Mouse (Mus musculus) heart, adult 8-10 months (tissue): ENCODE measurements around the gene Mob3a. TPM values are rescaled to one million over a fixed set of nuclear protein-coding genes. Genes with fewer than 3 reads are reported as not detected.
"Not testable (repeated sequence)": the region's sequence is repeated elsewhere in the genome, so short reads cannot be mapped to it uniquely, and the experiment has no call there.

Experiments used
- DNase-seq: peaks from one replicate; pipeline ENCODE4 v3.0.0; 2022; ENCODE audit warnings: low spot score
- total RNA-seq, 4 experiments: library from RNA; stranded (reverse); gene quantifications; 2 replicates each; pipeline ENCODE4 v1.2.4; 2022

The Mob3a gene
- total RNA-seq, 4 experiments from 2014 or later: 3.8 to 6.0 (median 5.4) TPM

GRCm38 (mm10) chr10:80663485-80664196, 38.1 kb downstream of the Mob3a start:
- DNase-seq: no peak

GRCm38 (mm10) chr10:80661149-80661548, 40.6 kb downstream of the Mob3a start:
- DNase-seq: no peak

GRCm38 (mm10) chr10:80659213-80659612, 42.6 kb downstream of the Mob3a start:
- peak; percentile 75 for DNase-seq

- DNase-seq: no peak
Observed at GRCm38 (mm10) chr10:80658841-80659202, 43.0 kb downstream of the Mob3a start.

- DNase-seq: no peak
Observed at GRCm38 (mm10) chr10:80658194-80658840, 43.5 kb downstream of the Mob3a start.

GRCm38 (mm10) chr10:80656863-80657623, 44.7 kb downstream of the Mob3a start, which contains the start of gene Btbd2:
TSS of gene Btbd2 (minus strand) at chr10:80657071.
- no peak for DNase-seq

GRCm38 (mm10) chr10:80656130-80656862, 45.5 kb downstream of the Mob3a start:
- peak; percentile 94 for DNase-seq

- no peak for DNase-seq
Observed at GRCm38 (mm10) chr10:80655406-80656129, 46.2 kb downstream of the Mob3a start.

- DNase-seq: no peak
Observed at GRCm38 (mm10) chr10:80654866-80655265, 46.9 kb downstream of the Mob3a start.

- DNase-seq: no peak
Observed at GRCm38 (mm10) chr10:80653156-80653720, 48.5 kb downstream of the Mob3a start.

GRCm38 (mm10) chr10:80650392-80650791, 51.4 kb downstream of the Mob3a start:
- DNase-seq: no peak

- not testable (repeated sequence) for DNase-seq
Observed at GRCm38 (mm10) chr10:80649910-80650309, 51.9 kb downstream of the Mob3a start.

- DNase-seq: no peak
Observed at GRCm38 (mm10) chr10:80646936-80647335, 54.8 kb downstream of the Mob3a start.

- DNase-seq: no peak
Observed at GRCm38 (mm10) chr10:80635345-80635744, 66.4 kb downstream of the Mob3a start.

Other genes with a start within 250 kb of the Mob3a start
- gene Onecut3, start 207.1 kb downstream of the Mob3a start, total RNA-seq: under 1 TPM in 1 of 4 experiments, not detected in 3; 0.09 TPM
- gene Atp8b3, start 162.9 kb downstream of the Mob3a start, total RNA-seq: not detected
- gene Rexo1, start 140.4 kb downstream of the Mob3a start, total RNA-seq: 10 to 100 TPM; 10.7 to 15.0 (median 12.2) TPM
- gene Klf16, start 124.7 kb downstream of the Mob3a start, total RNA-seq: 1 to 10 TPM; 3.5 to 5.0 (median 4.7) TPM
- gene Abhd17a, start 111.6 kb downstream of the Mob3a start, total RNA-seq: 10 to 100 TPM; 44.7 to 48.1 (median 46.9) TPM
- gene Scamp4, start 99.1 kb downstream of the Mob3a start, total RNA-seq: 10 to 100 TPM; 20.0 to 25.2 (median 21.9) TPM
- under 1 TPM; 0.44 to 0.81 (median 0.73) TPM for gene Adat3, start 99.1 kb downstream of the Mob3a start, total RNA-seq
- gene Gm49322, start 96.0 kb downstream of the Mob3a start, total RNA-seq: under 1 TPM; 0.17 to 0.57 (median 0.30) TPM
- 100 to 1,000 TPM; 119 to 132 (median 122) TPM for gene Csnk1g2, start 79.1 kb downstream of the Mob3a start, total RNA-seq
- gene Btbd2, start 44.9 kb downstream of the Mob3a start, total RNA-seq: 10 to 100 TPM; 44.0 to 52.5 (median 48.5) TPM
- 100 to 1,000 TPM; 197 to 243 (median 216) TPM for gene Mknk2, start 23.9 kb downstream of the Mob3a start, total RNA-seq
- gene Izumo4, start 207 bp upstream of the Mob3a start, total RNA-seq: 1 to 10 TPM; 2.2 to 5.3 (median 3.6) TPM
- 10 to 100 TPM; 41.2 to 44.5 (median 43.4) TPM for gene Ap3d1, start 40.3 kb upstream of the Mob3a start, total RNA-seq
- 10 to 100 TPM; 13.3 to 24.1 (median 19.8) TPM for gene Dot1l, start 53.2 kb upstream of the Mob3a start, total RNA-seq
- gene Sf3a2, start 96.2 kb upstream of the Mob3a start, total RNA-seq: 10 to 100 TPM; 25.0 to 33.0 (median 31.5) TPM
- gene Plekhj1, start 96.6 kb upstream of the Mob3a start, total RNA-seq: 10 to 100 TPM; 29.8 to 37.4 (median 32.7) TPM
- under 1 TPM; 0.14 to 0.50 (median 0.20) TPM for gene Amh, start 103.3 kb upstream of the Mob3a start, total RNA-seq
- 1 to 10 TPM in 1 of 4 experiments, under 1 TPM in 3; 0.47 to 1.6 (median 0.75) TPM for gene Jsrp1, start 111.5 kb upstream of the Mob3a start, total RNA-seq
- gene Oaz1, start 124.7 kb upstream of the Mob3a start, total RNA-seq: 1,000 to 10,000 TPM in 2 of 4 experiments, 100 to 1,000 TPM in 2; 848 to 1,083 (median 963) TPM
- 10 to 100 TPM in 3 of 4 experiments, 1 to 10 TPM in 1; 7.8 to 14.0 (median 12.6) TPM for gene Lingo3, start 142.1 kb upstream of the Mob3a start, total RNA-seq
- 10 to 100 TPM; 23.3 to 32.5 (median 25.0) TPM for gene Lsm7, start 153.2 kb upstream of the Mob3a start, total RNA-seq
- gene Sppl2b, start 153.3 kb upstream of the Mob3a start, total RNA-seq: 10 to 100 TPM; 11.1 to 15.9 (median 14.4) TPM
- gene Tmprss9, start 169.9 kb upstream of the Mob3a start, total RNA-seq: not detected
- gene Timm13, start 199.0 kb upstream of the Mob3a start, total RNA-seq: 100 to 1,000 TPM; 117 to 135 (median 123) TPM
- 1 to 10 TPM; 3.5 to 6.3 (median 4.8) TPM for gene Lmnb2, start 216.3 kb upstream of the Mob3a start, total RNA-seq
- 10 to 100 TPM in 2 of 4 experiments, 1 to 10 TPM in 2; 5.0 to 18.1 (median 12.0) TPM for gene Gadd45b, start 228.1 kb upstream of the Mob3a start, total RNA-seq